Mouse (Mus musculus) retina, adult 2 months (tissue): ENCODE results near the gene Tex29.
"Not testable (repeated sequence)": the region's sequence is repeated elsewhere in the genome, so short reads cannot be mapped to it uniquely, and the experiment has no call there.

Experiments used
- DNase-seq: peaks from one replicate; pipeline ENCODE4 v3.0.0-alpha.2; 2012; ENCODE audit warnings: low read depth, low spot score

Gene Tex29

GRCm38 (mm10) chr8:11831174-11831573 lies 9.1 kb upstream of the Tex29 start:
- no peak for DNase-seq

DNA sequence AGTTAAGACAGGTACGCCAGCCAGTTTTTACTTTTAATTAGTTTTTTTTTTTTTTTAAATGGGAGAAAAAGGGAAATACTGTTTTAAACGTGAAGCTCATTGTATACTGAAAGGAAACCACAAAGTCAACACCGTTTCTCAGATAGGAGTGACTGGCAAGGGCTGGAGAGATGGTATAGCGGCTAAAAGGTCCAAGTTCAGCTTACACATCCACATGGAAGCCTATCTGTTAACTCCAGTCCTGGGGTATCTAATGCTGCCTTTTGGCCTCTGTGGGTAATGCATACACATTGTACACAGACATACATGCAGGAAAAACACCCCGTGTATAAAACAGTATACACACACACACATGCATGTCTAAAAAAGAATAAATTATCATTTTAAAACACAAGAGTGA lies 8.3 kb upstream of the Tex29 start:
- DNase-seq: no peak

- no peak for DNase-seq
These were observed 7.1 kb upstream of the Tex29 start for GRCm38 (mm10) chr8:11833157-11833556.

- DNase-seq: no peak
These were observed 6.1 kb upstream of the Tex29 start for GRCm38 (mm10) chr8:11834200-11834599.

- DNase-seq: no peak
These were observed 5.6 kb upstream of the Tex29 start for GRCm38 (mm10) chr8:11834691-11835090.

DNA sequence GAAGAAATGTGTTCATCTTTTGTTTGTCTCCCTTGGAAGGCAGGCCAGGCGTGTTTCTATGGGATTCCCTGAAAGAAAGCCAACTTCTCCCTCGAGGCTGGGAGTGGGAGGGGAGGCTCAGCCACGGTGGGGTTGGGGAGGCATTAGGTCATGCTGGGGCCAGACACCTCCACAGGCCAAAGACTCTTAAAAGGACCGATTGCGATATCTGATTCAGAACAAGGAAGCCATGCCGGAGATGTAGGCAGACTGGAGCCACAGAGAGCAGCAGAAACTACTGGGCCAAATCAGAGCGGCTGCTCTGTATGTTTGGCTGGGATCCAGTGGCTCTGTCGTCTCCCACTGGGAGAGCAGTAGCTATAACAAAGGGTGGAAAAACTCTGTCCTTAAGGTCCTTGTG lies 1.3 kb downstream of the Tex29 start:
- DNase-seq: no peak

GRCm38 (mm10) chr8:11842757-11843156 lies 2.5 kb downstream of the Tex29 start:
- DNase-seq: no peak

DNA sequence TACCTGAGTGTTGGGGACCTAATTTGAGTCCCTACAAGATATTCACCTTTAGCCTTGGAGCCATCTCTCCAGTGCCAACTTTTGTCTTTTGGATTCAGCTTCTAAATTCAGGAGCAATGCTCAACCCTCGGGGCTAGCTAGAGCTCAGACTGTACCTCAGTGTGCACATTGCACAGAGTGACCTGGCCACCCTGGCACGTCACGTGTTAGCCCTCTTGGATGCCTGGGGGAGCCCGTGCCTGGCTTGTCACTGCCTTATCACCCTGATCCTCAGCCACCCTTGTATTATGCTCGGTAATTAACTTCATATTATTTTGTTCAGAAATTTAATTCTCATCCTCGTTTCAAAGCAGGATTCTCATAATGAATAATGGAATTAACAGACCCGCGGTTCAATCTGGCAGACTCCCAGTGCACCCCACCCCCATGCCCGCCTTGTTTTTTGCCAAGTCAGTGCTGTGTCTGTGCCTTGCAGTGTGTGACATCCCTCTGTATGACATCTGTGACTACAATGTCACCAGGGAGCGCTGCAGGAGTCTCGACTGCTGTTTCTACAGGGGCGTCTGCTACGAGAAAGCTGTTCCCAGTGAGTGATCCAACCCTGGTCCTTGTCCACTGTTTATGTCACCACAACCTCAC lies 3.5 kb downstream of the Tex29 start:
- no peak for DNase-seq

GRCm38 (mm10) chr8:11844316-11844685 lies 4.0 kb downstream of the Tex29 start:
- DNase-seq: no peak

GRCm38 (mm10) chr8:11846807-11847206 lies 6.5 kb downstream of the Tex29 start:
- DNase-seq: no peak

DNA sequence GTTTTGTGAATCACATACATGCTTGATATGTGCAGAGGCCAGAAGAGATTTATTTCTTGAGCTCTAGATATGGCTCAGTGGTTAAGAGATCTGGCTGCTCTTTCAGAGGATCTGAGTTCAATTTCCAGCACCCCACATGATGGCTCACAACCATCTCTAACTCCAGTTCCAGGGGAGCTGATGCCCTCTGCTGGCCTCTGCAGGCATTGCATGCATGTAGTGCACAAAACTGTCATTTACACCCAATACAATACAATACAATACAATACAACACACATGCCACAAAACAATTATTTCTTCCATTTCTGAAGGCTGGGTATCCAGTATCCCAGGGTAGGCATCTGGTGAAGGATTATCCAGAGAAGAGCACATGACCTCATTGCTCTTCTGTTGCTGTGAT lies 27.6 kb downstream of the Tex29 start:
- no peak for DNase-seq

DNA sequence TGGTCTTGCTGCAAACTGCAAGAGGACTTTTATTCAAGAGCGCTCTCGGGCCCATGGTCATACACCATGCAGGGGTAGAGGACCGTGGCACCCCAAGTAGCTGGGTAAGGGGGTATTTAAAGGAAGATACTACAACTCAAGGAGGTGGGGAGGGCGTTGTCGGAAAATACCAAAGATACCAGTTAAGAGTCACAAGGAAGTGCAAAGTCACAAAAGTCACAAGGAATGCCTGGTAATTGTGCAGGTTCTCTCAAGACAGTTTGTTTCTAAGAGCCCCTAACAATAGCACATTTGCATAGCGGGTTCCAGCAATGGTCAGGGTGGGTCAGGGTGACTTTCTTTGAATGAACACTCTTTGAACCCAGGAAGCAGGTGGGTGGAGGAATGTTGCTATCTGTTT lies 34.0 kb downstream of the Tex29 start:
- not testable (repeated sequence) for DNase-seq

DNA sequence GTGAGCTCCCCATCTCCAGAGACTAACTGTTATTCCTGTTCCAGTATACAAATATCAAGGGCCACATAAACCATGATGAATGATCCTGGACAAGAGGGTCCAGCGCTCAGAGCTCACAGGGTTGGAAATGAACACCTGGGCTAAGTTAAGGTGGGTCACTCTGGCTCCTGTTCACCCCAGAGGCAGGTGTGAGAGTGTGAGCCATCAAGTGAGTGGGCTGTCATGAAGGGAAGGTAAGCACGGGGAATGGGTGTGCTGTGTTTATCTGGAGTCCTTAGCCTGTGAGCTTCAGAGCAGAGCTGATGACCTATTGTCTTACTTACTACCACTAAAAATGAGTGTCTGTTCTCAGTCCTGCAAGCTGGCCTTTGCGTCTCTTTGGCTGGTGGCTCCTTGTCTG lies 44.4 kb downstream of the Tex29 start:
- DNase-seq: no peak

- DNase-seq: no peak
These were observed 45.8 kb downstream of the Tex29 start for GRCm38 (mm10) chr8:11885881-11886699.

DNA sequence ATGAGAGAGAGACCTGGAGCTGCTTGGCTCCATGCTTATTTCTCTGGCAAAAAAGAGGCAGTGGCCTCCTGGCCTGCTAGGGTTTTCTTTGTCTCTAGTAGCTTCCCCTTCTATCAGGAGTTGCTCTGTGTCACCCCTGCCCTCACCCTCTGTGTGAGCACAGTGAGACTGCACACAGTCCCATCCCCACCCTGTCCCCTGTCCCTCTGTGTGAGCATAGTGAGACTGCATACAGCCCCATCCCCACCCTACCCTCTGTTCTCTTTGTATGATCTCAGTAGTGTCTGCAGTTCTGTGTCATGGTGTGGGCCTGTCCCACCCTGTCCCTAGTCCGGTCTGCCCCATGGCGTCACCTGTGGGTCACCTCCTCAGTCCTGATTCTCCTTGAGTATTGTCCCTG lies 46.5 kb downstream of the Tex29 start:
- no peak for DNase-seq

- no peak for DNase-seq
These were observed 49.1 kb downstream of the Tex29 start for GRCm38 (mm10) chr8:11889156-11890018.

GRCm38 (mm10) chr8:11892756-11893155 lies 52.5 kb downstream of the Tex29 start:
- DNase-seq: no peak

GRCm38 (mm10) chr8:11896022-11896662 lies 55.9 kb downstream of the Tex29 start:
- no peak for DNase-seq

GRCm38 (mm10) chr8:11896677-11897076 lies 56.4 kb downstream of the Tex29 start:
- DNase-seq: no peak

DNA sequence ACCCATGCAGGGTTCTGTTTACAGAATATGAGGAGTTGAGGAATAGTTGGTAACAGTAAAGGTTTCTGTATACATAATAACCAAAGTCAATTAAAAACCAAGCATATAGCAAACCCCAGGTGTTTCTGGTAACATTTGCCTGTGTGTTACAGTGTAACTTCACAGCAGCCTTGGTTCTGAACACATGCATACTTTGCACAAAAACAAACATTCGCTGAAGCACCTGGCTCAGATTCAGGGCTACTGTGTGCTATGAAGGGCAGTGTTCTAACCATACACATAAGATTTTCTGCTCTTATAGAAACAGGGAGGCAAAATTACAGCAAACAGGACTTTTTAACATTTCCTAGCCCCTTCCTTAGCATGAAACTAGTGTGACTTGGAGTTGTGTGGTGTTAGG lies 58.5 kb downstream of the Tex29 start:
- DNase-seq: no peak
